Mouse (Mus musculus): Measurements from ENCODE around the gene Ryr1.

Gene Ryr1

DNA sequence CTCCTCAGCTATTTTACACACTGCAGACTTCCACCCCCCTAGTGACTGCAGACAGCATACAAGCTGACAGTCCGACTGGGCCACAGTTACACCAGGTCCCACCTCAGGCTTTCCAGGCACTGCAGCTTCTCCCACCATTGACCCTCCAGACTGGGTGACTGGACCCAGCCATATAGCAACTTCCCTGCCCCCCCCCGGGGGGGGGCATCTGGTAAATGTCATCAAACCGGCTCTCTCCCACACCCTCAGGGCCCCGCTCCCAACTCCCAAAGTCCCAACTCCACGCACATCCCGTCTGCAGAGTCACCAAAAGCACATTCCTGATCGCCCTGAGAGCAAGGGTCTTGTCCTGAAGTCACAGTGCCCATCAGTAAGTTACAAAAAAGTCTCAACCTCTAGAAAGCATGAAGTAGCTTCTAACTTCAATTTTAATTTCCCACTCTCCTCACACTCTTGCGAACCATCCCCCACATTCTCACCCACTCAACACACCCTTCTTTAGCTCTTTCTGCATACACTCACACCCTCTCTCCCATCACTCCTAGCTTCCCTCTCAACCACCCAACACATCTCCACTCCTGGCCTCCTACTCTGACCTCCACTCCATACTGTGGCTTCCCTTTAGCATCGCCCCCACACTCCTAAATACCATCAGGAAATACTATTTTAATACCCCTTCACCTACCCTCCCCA lies 164.5 kb downstream of the Ryr1 start:
- no peak for DNase-seq (ENCODE audit: low spot score)

DNA sequence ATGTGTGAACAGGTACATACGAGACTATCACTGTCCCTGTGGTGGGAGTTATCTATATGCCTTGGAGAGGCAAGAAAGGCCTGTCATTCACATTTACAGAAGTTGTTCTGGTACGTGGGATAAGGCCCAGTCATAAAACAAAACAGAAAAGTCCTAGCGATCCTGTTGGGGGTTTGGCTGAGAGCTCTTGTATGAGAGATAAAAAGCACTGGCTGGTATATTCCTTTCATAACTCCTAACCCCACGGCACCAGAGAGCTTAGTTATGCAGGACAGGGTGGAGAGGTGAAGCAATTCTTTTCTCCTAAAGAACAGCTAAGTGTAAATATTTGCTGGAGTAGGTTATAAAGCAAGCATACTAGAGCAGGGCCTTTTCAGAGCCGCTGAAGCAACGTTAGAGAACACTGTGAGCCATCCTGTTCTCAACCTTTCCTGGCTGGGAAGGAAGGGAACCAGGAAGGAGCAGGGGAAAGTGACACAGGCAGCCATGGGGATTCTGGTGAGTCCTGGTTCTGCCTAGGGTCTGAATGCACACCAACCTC lies 165.4 kb downstream of the Ryr1 start:
- no peak for DNase-seq (ENCODE audit: low spot score)

DNA sequence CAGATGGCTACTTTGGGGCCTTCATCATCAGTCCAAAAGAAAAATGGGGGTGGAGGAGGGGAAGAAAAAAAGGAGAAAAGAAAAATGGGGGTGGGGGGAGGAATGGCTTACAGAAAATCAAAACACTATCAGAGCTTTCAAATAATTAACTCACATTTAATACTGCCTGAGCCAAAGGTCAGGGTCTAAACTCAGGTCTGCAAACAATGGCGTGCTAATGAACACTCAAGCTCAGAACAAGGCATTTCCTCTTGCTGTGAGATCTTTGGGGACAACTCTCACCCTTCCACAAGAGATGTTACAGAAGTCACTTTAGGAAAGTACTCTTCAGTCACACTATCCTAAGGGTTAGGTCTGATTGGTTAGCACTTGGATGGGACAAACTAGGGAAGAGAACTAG lies 166.2 kb downstream of the Ryr1 start:
- no peak for DNase-seq (ENCODE audit: low spot score)

DNA sequence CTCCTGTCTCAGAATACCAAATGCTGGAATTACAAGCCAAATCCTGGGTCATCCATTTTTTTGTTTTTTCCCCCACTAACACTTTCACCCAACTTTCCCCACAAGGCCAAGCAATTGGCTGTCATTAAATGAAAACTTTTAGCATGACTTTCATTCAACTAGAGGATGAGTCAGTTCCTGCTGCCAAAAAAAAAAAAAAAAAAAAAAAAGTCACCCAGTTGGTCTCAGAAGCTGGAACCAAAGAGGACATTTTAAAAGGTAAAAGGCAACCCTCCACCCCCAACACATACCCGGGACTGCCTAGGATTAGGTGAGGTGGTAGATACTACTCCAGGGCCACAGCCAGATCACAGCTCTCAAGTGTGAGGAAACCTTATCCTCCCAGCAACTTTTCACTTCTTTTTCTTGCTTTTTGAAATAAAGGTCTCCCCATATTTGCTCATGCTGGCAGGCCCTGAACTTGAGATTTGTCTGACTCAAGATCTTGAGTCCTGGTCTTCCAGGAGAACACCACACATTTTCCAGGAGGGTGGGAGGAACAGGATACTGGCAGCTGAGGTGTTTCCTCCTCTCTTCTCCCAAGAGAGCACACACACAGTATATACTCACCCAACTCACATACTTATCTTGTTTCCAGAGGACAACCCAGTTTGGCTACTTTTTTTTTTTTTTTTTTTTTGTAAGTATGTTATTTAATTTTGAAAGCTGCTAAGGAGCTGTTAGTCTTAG lies 166.8 kb downstream of the Ryr1 start:
- no peak for DNase-seq (ENCODE audit: low spot score)

DNA sequence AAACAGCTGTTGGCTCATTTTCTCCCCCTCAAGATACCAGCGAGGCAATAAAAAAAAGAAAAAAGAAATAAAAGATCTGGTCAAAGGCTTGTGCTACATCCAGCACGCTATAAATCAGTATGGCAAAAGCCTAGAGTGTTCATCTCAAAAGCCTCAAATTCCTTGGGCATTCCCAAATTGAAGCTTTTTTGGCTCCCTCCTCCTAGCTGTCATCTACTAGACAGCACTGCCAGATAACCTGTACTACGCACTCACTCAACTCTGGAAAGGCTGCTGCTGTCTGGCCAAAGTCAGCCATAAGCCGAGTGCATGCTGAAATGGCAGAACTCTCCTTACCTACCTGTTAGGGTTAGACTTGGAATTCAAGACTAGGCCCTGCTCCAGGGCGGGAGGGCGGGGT lies 167.7 kb downstream of the Ryr1 start:
- no peak for DNase-seq (ENCODE audit: low spot score)

DNA sequence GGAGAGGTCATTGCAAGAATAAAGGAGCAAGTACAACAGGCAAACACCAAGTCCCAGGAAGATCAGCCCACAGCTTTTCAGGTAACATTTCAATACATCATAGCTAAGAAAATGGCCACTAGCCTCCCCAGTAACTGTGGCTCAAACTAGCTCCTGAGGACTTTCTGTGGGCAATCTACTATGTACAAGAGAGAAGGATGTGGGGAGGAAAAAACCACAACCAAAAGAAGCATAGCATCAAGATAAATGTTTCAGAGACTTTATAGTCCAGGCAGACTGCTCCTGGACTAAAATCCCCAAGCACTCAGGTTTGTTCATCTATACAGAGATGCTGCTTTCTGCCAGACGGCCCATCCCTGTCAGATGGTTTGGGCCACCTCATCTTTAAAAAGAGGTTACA lies 168.7 kb downstream of the Ryr1 start:
- no peak for DNase-seq (ENCODE audit: low spot score)

DNA sequence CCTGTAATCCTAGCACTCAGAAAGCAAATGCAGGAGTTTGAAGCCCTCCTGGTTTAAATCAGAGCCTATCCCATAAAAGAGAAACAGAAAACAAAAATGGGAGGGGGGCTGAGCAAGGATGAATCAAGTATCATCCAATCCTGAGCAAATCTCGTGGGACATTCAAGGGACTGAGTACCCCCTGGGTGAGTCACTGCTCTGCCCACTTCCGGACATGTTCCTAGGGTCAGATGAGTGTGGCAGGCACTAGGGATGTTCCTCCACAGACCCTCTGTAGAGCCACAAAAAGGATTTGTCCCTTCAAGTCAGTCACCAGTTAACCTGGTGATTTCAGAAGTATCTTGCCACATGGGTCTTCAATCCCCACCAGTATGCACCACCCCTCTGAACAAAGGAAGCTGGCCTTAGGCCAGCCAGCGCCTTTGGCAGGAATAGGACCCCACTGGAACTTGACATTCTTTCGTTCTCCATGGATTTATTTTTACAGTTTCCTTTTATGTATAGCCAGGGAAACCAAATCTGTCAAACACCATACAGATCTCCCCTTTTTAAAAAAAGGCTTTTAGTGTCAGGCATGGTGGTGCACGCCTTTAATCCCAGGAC lies 169.6 kb downstream of the Ryr1 start:
- DNase-seq (ENCODE audit: low spot score), result no peak

DNA sequence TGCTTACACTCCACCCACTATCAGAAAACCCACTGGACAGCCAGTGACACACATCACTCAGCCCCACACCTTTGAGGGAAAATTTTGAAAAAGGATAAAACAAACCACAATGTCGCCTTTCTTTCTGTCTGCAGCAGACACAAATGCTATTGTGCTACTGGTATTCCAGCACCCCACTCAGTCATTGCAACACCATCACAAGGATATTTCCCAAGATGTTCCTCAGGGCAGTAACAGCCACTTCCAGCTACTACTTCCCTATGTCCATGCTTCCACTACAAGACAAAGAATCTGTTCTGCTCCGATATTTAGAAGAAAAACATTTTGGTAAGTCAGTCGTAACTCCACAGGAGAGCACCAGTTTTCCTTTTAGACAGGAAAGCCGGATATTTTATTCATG lies 170.2 kb downstream of the Ryr1 start:
- DNase-seq (ENCODE audit: low spot score), result no peak

DNA sequence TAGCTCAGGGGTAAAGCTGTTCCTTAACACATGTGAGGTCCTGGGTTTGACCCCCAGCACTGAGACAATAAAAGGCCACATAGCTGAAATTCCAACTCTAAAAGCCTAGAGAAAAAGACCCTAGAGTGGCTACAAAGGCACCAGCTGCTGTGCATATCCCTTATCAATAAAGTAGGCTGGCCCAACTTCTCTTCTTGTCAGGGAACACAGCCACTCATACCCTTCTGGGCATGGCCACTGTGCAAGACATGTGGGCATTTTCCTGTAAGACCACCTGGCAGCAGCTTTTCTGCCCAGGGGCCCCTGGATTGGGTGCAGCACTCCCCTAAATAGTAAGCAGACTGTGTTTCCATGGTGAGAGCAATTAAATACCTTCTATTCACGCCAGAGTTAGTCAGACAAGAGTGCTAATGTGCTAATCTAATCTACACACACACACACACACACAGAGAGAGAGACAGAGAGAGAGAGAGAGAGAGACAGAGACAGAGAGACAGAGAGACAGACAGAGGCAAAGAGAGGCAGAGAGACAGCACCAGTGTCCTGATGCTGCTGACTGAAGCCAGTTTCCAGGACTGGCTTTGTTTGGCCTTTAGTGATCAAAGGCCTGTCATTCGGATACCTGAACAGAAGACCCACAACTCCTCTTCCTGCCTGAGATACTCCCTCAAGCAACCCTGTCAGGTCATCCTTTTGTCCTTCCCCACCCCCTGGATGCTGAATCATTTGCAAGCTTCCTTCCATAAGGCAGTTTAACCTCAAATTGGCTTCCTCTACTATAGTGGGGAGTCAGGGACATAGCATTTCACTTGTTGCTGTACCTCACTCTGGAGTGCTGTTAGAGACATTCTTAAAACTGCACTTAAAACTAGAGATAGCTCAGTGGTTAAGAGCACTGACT lies 171.3 kb downstream of the Ryr1 start:
- DNase-seq (ENCODE audit: low spot score), result no peak
